Mouse (Mus musculus): ENCODE data around the gene Igfbp3. TPM values are rescaled to one million over a fixed set of nuclear protein-coding genes. Genes with fewer than 3 reads are reported as not detected.

Igfbp3 gene
- polyA plus RNA-seq (2014; fragmentation: Nextera tagmentation; extraction: Ambion mirVana): 42.1 and 54.0 TPM in 2 replicates

DNA sequence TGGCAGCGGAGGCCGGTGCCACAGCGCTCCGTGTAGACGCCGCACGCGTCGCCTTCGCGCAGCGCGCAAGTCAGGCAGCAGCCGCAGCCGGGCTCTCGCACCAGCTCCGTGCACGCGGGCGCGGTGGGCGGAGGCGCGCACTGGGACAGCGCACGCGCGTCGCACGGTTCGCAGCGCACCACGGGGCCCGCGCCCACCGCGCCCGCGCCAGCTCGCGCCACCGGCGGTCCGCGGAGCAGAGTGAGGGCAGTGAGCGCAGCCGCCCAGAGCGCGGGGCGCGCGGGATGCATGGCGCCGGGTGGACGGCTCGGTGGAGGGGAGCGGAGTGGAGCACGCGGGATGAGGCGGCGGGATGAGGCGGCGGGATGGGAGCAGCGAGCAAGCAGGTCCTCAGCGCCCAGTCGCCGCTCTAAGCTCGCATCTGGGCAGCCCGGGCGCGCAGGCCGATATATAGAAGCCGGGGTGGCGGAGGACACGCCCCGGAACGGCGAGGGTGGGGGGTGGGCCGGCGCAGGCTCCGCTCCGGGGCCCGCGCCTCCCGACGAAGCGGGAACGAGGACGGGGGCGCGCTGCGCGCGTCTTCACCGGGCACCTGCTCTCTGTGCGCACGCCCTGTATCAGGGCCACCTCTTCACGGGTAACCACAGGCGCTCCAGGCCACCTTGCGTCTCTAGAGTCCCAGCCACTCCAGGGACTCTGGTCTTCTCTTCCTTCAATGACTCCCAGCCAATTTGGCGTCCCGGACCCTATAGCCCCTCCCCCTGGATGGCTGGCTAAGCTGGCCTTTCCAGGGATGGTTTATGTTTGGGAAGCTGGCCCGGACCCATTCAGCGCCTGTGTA lies at the start of gene Igfbp3:
Gene Igfbp3, minus strand, starts transcription at position 423 of the 841 bp plus-strand sequence.
- H3K4me3 ChIP-seq (ENCODE audit: control insufficient read depth in 1 of 2, insufficient read depth in 1 of 2, low read depth in 1 of 2, low read length in 2 of 2): peak within 1 kb of the TSS; percentile 65 to 68
- WGBS: under 1% methylated on average over 97 of the region's 104 CpGs
- H3K27me3 ChIP-seq (ENCODE audit: control insufficient read depth, insufficient read depth, low read length): peaks cover 41% of the 10 kb centered on the region
- peak within 1 kb of the TSS; percentile 65 for H3K9ac ChIP-seq (ENCODE audit: low read length)
- no peaks in the 10 kb centered on the region for H3K36me3 ChIP-seq (ENCODE audit: control insufficient read depth, insufficient read depth, low read length)
- H3K4me2 ChIP-seq (ENCODE audit: low read length): peak within 1 kb of the TSS; percentile 97
- H3K9me3 ChIP-seq (ENCODE audit: control insufficient read depth, low read length): no peaks in the 10 kb centered on the region
- ATAC-seq (ENCODE audit: insufficient number of reproducible peaks, insufficient read depth, low FRiP score, low read depth): peak; percentile 63
- no peak within 1 kb of the TSS for H3K27ac ChIP-seq (replicated peaks in 1 of 2; ENCODE audit: control insufficient read depth in 1 of 2, insufficient read depth in 1 of 2, low read depth in 2 of 2, low read length in 2 of 2)
- peaks cover 5 to 23% of the 10 kb centered on the region in 2 experiments; a peak in 3 of 4 replicates for H3K4me1 ChIP-seq (ENCODE audit: control insufficient read depth in 2 of 2, insufficient read depth in 2 of 2, low read length in 2 of 2)

DNA sequence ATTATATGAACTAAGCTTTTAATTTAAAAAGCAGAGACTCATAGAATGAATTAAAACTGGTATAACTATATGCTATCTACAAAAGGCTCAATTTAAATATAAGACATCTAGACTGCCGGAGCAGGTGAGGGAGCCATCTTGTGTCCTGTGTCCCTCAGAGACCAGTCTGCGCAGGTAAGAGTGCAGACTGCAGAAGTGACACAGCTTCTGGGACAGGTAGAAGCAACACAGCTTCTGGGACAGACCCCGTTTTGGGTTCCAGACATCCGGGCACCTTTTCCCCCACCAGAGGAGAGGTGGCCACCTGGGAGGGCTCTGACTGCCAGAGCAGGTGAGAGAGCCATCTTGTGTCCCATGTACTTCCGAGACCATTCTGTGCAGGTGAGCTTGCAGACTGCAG lies 37.1 kb upstream of the Igfbp3 start:
- 87% methylated on average over 5 of the region's 5 CpGs for WGBS
- Histone ChIP-seq H3K27me3 (ENCODE audit: control insufficient read depth, insufficient read depth, low read length) (no peaks in the 10 kb centered on the region), H3K36me3 (ENCODE audit: control insufficient read depth, insufficient read depth, low read length) (no peaks in the 10 kb centered on the region), H3K4me1 (ENCODE audit: control insufficient read depth in 2 of 2, insufficient read depth in 2 of 2, low read length in 2 of 2) (no peaks in the 10 kb centered on the region), H3K4me2 (ENCODE audit: low read length) (no peak overlapping the region), H3K27ac (replicated peaks in 1 of 2; ENCODE audit: control insufficient read depth in 1 of 2, insufficient read depth in 1 of 2, low read depth in 2 of 2, low read length in 2 of 2) (no peak overlapping the region), H3K9me3 (ENCODE audit: control insufficient read depth, low read length) (no peaks in the 10 kb centered on the region), H3K9ac (ENCODE audit: low read length) (no peak overlapping the region), H3K4me3 (ENCODE audit: control insufficient read depth in 1 of 2, insufficient read depth in 1 of 2, low read depth in 1 of 2, low read length in 2 of 2) (no peak overlapping the region)
- ATAC-seq (ENCODE audit: insufficient number of reproducible peaks, insufficient read depth, low FRiP score, low read depth): no peak

DNA sequence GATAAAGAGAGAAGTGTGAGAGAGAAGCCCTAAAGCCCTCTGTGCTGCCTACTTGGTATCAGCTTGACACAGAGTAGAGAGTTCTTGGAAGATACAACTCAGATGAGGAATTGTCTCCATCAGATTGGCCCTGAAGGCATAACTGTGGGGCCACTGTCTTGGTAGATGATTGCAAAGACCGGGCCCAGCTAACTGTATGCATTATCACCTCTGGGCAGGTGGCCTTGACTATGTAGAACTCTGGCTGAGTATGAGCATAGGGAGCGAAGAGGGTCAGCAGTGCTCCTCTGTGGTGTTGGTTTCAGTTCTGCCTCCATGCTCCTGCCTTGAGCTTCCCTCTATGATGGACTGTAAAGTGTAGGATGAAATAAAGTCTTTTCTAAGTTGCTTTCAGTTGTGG lies 36.7 kb upstream of the Igfbp3 start:
- H3K27ac ChIP-seq (replicated peaks in 1 of 2; ENCODE audit: control insufficient read depth in 1 of 2, insufficient read depth in 1 of 2, low read depth in 2 of 2, low read length in 2 of 2): no peak overlapping the region
- no peak overlapping the region for H3K9ac ChIP-seq (ENCODE audit: low read length)
- no peaks in the 10 kb centered on the region for H3K9me3 ChIP-seq (ENCODE audit: control insufficient read depth, low read length)
- no peaks in the 10 kb centered on the region for H3K4me1 ChIP-seq (ENCODE audit: control insufficient read depth in 2 of 2, insufficient read depth in 2 of 2, low read length in 2 of 2)
- H3K4me2 ChIP-seq (ENCODE audit: low read length): no peak overlapping the region
- H3K27me3 ChIP-seq (ENCODE audit: control insufficient read depth, insufficient read depth, low read length): no peaks in the 10 kb centered on the region
- H3K36me3 ChIP-seq (ENCODE audit: control insufficient read depth, insufficient read depth, low read length): no peaks in the 10 kb centered on the region
- ATAC-seq (ENCODE audit: insufficient number of reproducible peaks, insufficient read depth, low FRiP score, low read depth): no peak
- H3K4me3 ChIP-seq (ENCODE audit: control insufficient read depth in 1 of 2, insufficient read depth in 1 of 2, low read depth in 1 of 2, low read length in 2 of 2): no peak overlapping the region
- 76% methylated on average over 2 of the region's 2 CpGs for WGBS

DNA sequence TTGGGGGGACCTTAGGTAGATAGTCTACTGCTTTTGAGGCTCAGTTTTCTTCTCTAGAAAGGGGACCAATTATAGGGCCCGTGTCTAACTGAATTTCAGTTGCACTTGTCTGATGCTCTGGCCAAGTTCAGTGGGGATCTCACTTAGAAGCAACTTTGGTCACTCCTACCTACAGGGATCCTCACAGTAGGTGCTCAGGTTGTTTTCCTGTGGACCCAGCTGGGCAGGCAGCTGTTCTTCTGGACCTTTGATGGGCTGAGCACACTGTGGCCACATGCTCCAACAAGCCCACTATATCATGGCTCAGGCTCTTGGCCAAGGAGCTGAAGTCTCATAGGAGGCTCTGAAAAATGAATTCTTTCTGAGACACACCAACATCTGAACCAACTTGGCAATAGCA lies 31.1 kb upstream of the Igfbp3 start:
- Histone ChIP-seq H3K27me3 (ENCODE audit: control insufficient read depth, insufficient read depth, low read length) (no peaks in the 10 kb centered on the region), H3K4me3 (ENCODE audit: control insufficient read depth in 1 of 2, insufficient read depth in 1 of 2, low read depth in 1 of 2, low read length in 2 of 2) (no peak overlapping the region), H3K9ac (ENCODE audit: low read length) (no peak overlapping the region), H3K9me3 (ENCODE audit: control insufficient read depth, low read length) (no peaks in the 10 kb centered on the region), H3K27ac (replicated peaks in 1 of 2; ENCODE audit: control insufficient read depth in 1 of 2, insufficient read depth in 1 of 2, low read depth in 2 of 2, low read length in 2 of 2) (no peak overlapping the region), H3K4me2 (ENCODE audit: low read length) (no peak overlapping the region), H3K36me3 (ENCODE audit: control insufficient read depth, insufficient read depth, low read length) (no peaks in the 10 kb centered on the region), H3K4me1 (ENCODE audit: control insufficient read depth in 2 of 2, insufficient read depth in 2 of 2, low read length in 2 of 2) (no peaks in the 10 kb centered on the region)
- ATAC-seq (ENCODE audit: insufficient number of reproducible peaks, insufficient read depth, low FRiP score, low read depth): no peak
- 61% methylated on average over 1 of the region's 1 CpGs for WGBS

DNA sequence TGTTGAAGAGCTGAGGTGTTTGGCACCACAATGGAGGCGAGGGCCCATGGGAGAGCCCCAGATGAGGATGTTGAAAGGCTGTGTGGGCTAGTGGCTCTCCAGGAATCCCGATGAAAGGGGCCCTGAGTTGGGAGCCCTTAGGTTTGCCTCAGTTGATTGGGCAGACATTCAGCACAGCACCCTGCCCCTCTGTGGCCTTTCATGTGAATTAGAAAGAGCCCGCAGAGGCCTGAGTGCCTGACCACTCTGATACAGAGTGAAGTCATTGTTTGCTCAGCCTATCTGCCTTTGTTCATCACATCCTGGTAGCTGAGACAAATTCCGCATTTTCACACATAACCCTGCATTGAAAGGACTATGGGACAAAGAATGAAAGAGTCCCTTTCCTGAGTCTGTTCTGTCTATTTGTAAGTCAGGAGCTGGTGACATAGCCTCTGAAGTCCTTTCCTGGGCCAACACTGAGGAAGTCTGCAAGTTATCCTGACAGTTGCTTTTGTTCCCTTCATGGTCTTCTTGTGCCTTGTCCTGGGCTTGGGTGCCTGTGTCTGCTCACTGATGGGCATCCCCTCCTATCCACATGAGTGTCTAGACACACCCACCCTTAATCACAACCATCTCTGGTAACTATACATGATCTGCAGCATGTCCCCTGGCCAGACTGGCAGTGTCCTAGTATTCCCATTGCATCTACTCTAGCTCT lies 25.5 kb upstream of the Igfbp3 start:
- no peaks in the 10 kb centered on the region for H3K9me3 ChIP-seq (ENCODE audit: control insufficient read depth, low read length)
- H3K27ac ChIP-seq (replicated peaks in 1 of 2; ENCODE audit: control insufficient read depth in 1 of 2, insufficient read depth in 1 of 2, low read depth in 2 of 2, low read length in 2 of 2): peak overlapping the region; percentile 68 to 71
- no peak overlapping the region for H3K9ac ChIP-seq (ENCODE audit: low read length)
- H3K36me3 ChIP-seq (ENCODE audit: control insufficient read depth, insufficient read depth, low read length): no peaks in the 10 kb centered on the region
- H3K4me3 ChIP-seq (ENCODE audit: control insufficient read depth in 1 of 2, insufficient read depth in 1 of 2, low read depth in 1 of 2, low read length in 2 of 2): no peak overlapping the region
- H3K4me2 ChIP-seq (ENCODE audit: low read length): no peak overlapping the region
- no peaks in the 10 kb centered on the region for H3K27me3 ChIP-seq (ENCODE audit: control insufficient read depth, insufficient read depth, low read length)
- no peak for ATAC-seq (ENCODE audit: insufficient number of reproducible peaks, insufficient read depth, low FRiP score, low read depth)
- 59% methylated on average over 4 of the region's 4 CpGs for WGBS
- H3K4me1 ChIP-seq (ENCODE audit: control insufficient read depth in 2 of 2, insufficient read depth in 2 of 2, low read length in 2 of 2): peaks cover 5 to 6% of the 10 kb centered on the region in 2 experiments; a peak in 2 of 4 replicates

DNA sequence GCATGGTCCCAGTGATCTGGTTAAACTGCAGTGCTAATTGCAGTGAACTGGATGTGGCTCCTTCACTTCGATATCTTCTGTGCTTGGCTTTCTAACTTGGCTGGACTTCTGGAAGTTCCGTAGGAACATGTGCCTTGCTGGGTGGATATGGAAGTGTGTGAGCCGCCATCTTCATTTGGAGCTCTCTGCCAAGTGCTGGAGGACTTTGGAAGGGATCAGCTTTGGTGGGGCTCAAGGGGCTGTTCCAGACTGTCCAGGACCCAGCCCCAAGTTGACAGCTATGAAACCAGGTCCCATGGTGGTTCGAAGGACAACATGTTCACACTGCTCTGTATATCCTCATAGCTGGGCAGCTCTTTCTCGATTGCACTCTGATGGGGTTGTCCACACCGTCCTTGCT lies 24.8 kb upstream of the Igfbp3 start:
- no peak overlapping the region for H3K4me3 ChIP-seq (ENCODE audit: control insufficient read depth in 1 of 2, insufficient read depth in 1 of 2, low read depth in 1 of 2, low read length in 2 of 2)
- H3K4me1 ChIP-seq (ENCODE audit: control insufficient read depth in 2 of 2, insufficient read depth in 2 of 2, low read length in 2 of 2): peaks cover 5 to 6% of the 10 kb centered on the region in 2 experiments; a peak in 2 of 4 replicates
- no peaks in the 10 kb centered on the region for H3K27me3 ChIP-seq (ENCODE audit: control insufficient read depth, insufficient read depth, low read length)
- H3K27ac ChIP-seq (replicated peaks in 1 of 2; ENCODE audit: control insufficient read depth in 1 of 2, insufficient read depth in 1 of 2, low read depth in 2 of 2, low read length in 2 of 2): peak overlapping the region; percentile 29 to 62; a peak in 3 of 4 replicates
- H3K9ac ChIP-seq (ENCODE audit: low read length): no peak overlapping the region
- no peaks in the 10 kb centered on the region for H3K9me3 ChIP-seq (ENCODE audit: control insufficient read depth, low read length)
- 82% methylated on average over 6 of the region's 6 CpGs for WGBS
- no peak overlapping the region for H3K4me2 ChIP-seq (ENCODE audit: low read length)
- ATAC-seq (ENCODE audit: insufficient number of reproducible peaks, insufficient read depth, low FRiP score, low read depth): no peak
- H3K36me3 ChIP-seq (ENCODE audit: control insufficient read depth, insufficient read depth, low read length): no peaks in the 10 kb centered on the region

DNA sequence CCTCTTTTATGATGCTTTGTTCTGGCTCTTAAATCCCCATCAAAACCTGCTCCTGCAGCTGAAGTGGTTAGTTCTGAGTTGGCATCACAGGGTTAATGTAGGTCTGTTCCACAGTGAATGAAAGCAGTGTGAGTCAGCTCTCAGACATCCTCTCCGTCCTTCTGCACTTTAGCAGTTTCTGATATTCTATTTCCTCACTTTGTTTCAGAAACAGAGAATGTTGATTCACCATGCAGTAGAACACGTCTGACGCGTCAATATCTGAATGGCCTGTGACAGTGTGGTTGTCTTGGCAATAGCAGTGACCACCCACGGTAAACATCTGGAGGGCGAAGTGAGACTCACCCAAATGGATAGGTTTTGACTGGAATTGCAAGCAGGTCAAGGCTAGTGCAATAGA lies 24.0 kb upstream of the Igfbp3 start:
- Histone ChIP-seq H3K27ac (replicated peaks in 1 of 2; ENCODE audit: control insufficient read depth in 1 of 2, insufficient read depth in 1 of 2, low read depth in 2 of 2, low read length in 2 of 2) (peak overlapping the region; percentile 29 to 62), H3K9ac (ENCODE audit: low read length) (no peak overlapping the region), H3K36me3 (ENCODE audit: control insufficient read depth, insufficient read depth, low read length) (no peaks in the 10 kb centered on the region), H3K27me3 (ENCODE audit: control insufficient read depth, insufficient read depth, low read length) (no peaks in the 10 kb centered on the region), H3K9me3 (ENCODE audit: control insufficient read depth, low read length) (no peaks in the 10 kb centered on the region), H3K4me1 (ENCODE audit: control insufficient read depth in 2 of 2, insufficient read depth in 2 of 2, low read length in 2 of 2) (peaks cover 5 to 6% of the 10 kb centered on the region in 2 experiments; a peak in 2 of 4 replicates), H3K4me3 (ENCODE audit: control insufficient read depth in 1 of 2, insufficient read depth in 1 of 2, low read depth in 1 of 2, low read length in 2 of 2) (no peak overlapping the region), H3K4me2 (ENCODE audit: low read length) (no peak overlapping the region)
- WGBS: 35% methylated on average over 6 of the region's 6 CpGs
- peak; percentile 55 for ATAC-seq (ENCODE audit: insufficient number of reproducible peaks, insufficient read depth, low FRiP score, low read depth)
